Mouse (Mus musculus) kidney, postnatal 0 days (tissue): Measurements from ENCODE around the gene Etv5. TPM values are rescaled to one million over a fixed set of nuclear protein-coding genes. Genes with fewer than 3 reads are reported as not detected.
A peak's percentile ranks its signal among the peaks of the same experiment; 100 is the strongest.
"Not testable (repeated sequence)": the region's sequence is repeated elsewhere in the genome, so short reads cannot be mapped to it uniquely, and the experiment has no call there.

ENCODE experiments used
- ATAC-seq: fragments of 200-750 bp; cut with Nextera tagmentation; replicated peaks from 2 replicates; pipeline ENCODE4 v1.8.0; 2017; ENCODE audit warnings: low read depth, moderate number of reproducible peaks, moderate TSS enrichment, moderate library complexity; ENCODE audit not compliant: low FRiP score
- DNase-seq: peaks from one replicate; pipeline ENCODE4 v3.0.0-alpha.2; 2016; ENCODE audit warnings: low spot score
- H3K27ac ChIP-seq: fragments of 300-500 bp; sonication (generic); 2 replicates; pipeline ENCODE4 v1.5.1; 2014; ENCODE audit warnings: mild to moderate bottlenecking
- H3K27me3 ChIP-seq: fragments of 300-500 bp; sonication (generic); 2 replicates; pipeline ENCODE4 v1.6.1; 2014; ENCODE audit warnings: low read length, mixed read lengths; ENCODE audit not compliant: insufficient read depth
- H3K36me3 ChIP-seq: fragments of 300-500 bp; sonication (generic); 2 replicates; pipeline ENCODE4 v1.6.1; 2014; ENCODE audit warnings: low read length, mixed read lengths; ENCODE audit not compliant: insufficient read depth
- H3K4me1 ChIP-seq: fragments of 300-500 bp; sonication (generic); replicated peaks from 2 replicates; pipeline ENCODE4 v1.6.1; 2014; ENCODE audit warnings: antibody characterized with exemption, low read length, mixed read lengths; ENCODE audit not compliant: insufficient read depth
- H3K4me2 ChIP-seq: fragments of 300-500 bp; sonication (generic); 2 replicates; pipeline ENCODE4 v1.6.1; 2014; ENCODE audit warnings: mild to moderate bottlenecking, low read length, moderate library complexity, mixed read lengths
- H3K4me3 ChIP-seq: fragments of 300-500 bp; sonication (generic); replicated peaks from 2 replicates; pipeline ENCODE4 v1.5.1; 2014; ENCODE audit warnings: low read depth, low read length
- H3K9ac ChIP-seq: fragments of 300-500 bp; sonication (generic); 2 replicates; pipeline ENCODE4 v1.6.1; 2014; ENCODE audit warnings: low read depth, low read length
- H3K9me3 ChIP-seq: fragments of 300-500 bp; sonication (generic); replicated peaks from 2 replicates; pipeline ENCODE4 v1.6.1; 2016; ENCODE audit warnings: low read length, inconsistent platforms, mixed read lengths
- CTCF ChIP-seq: IDR thresholded peaks from 2 replicates; pipeline ENCODE4 v1.5.1; 2016; ENCODE audit warnings: antibody characterized with exemption, low read depth, mild to moderate bottlenecking, moderate library complexity
- WGBS: fragments of 180-500 bp; shearing (Covaris S2); extraction: QIAGEN DNeasy Blood & Tissue Kit; methylation state at CpG from one replicate; pipeline ENCODE4 v1.1.7; 2014; 5-methylcytosine and 5-hydroxymethylcytosine counted together
- polyA plus RNA-seq: library from polyadenylated mRNA; unstranded; fragments of >200 nt; fragmentation: Nextera tagmentation; extraction: Ambion mirVana; gene quantifications from 2 replicates; pipeline ENCODE4 v1.2.1, GENCODE M21; 2015

Gene Etv5
- polyA plus RNA-seq, 1 experiment from 2014 or later: 45.8 TPM

DNA sequence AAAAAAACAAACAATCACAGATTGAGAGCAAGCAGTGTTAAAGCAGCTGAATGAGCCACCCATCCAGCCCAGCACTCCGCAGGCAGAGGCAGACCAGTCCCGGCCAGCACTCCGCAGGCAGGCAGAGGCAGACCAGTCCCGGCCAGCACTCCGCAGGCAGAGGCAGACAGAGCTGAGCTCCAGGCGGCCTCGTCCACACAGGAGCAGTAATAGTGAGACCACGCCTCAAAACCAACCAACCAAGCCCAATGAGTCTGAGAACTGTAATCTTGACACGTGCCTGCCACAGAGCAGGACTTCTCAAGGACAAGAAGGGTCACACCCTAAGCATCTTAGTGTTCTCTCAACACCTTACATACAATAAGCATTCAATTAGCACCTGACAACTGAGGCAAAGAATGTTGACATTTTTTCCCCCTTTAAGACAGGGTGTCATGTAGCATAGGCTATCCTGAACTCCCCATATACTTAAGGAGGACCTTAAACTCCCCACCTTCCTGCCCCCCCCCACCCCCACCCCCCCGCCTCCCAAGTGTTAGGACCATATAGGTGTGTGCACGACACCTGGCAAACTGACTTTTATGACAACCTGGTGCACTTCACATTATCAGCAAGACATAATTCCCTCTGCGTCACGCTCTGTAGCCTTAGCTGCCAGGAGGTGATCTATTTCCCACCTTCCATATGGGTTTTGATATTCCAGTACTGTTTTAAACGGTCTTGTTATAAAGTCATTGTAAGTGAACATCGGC is 44.2 kb downstream of the Etv5 start:
- H3K27me3 ChIP-seq: no peaks in the 10 kb centered on the region
- no peak for DNase-seq
- H3K4me3 ChIP-seq: no peak overlapping the region
- 63% methylated on average over 15 of the region's 15 CpGs for WGBS
- no peak overlapping the region for H3K9ac ChIP-seq
- H3K4me2 ChIP-seq: no peak overlapping the region
- TF ChIP-seq CTCF: no peak
- H3K9me3 ChIP-seq: no peaks in the 10 kb centered on the region
- no peak overlapping the region for H3K27ac ChIP-seq
- no peaks in the 10 kb centered on the region for H3K4me1 ChIP-seq
- peaks cover 14% of the 10 kb centered on the region; the same call in 1 of the 2 replicates for H3K36me3 ChIP-seq
- peak; percentile 74 for ATAC-seq

DNA sequence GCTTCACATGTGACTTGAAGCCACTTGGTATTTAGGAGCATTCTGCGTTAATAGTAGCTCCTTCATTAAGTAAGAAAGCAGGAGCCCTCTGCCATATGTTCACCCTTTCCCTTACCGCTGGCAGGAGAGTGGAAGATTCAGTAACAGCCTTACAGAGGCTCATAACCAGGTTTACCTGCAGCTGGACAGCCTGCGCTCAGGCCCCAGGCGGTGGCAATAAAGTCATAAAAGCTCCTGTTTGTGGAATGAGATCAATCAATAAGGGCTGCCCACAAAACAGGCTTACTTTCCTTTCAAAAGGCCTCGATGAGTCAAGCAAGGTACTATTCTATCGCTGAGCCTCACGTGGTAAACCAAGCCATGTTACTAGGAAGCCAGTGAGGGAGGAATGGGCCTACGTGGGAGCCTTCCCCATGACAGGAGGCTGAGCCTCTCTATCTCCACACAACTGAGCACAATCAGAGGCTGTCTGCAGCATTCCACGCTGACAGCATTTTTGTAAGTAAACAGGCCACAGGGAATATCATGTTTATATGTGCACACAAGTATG is 49.1 kb downstream of the Etv5 start:
- no peak overlapping the region for H3K27ac ChIP-seq
- H3K9me3 ChIP-seq: no peaks in the 10 kb centered on the region
- H3K9ac ChIP-seq: no peak overlapping the region
- no peaks in the 10 kb centered on the region for H3K4me1 ChIP-seq
- no peak overlapping the region for H3K4me3 ChIP-seq
- WGBS: 60% methylated on average over 9 of the region's 9 CpGs
- H3K36me3 ChIP-seq: 0 out of 2 replicates have a peak, but pooled peaks cover 6% of the 10 kb centered on the region
- ATAC-seq (no peak), DNase-seq (no peak)
- H3K27me3 ChIP-seq: no peaks in the 10 kb centered on the region
- TF ChIP-seq CTCF: no peak
- no peak overlapping the region for H3K4me2 ChIP-seq

DNA sequence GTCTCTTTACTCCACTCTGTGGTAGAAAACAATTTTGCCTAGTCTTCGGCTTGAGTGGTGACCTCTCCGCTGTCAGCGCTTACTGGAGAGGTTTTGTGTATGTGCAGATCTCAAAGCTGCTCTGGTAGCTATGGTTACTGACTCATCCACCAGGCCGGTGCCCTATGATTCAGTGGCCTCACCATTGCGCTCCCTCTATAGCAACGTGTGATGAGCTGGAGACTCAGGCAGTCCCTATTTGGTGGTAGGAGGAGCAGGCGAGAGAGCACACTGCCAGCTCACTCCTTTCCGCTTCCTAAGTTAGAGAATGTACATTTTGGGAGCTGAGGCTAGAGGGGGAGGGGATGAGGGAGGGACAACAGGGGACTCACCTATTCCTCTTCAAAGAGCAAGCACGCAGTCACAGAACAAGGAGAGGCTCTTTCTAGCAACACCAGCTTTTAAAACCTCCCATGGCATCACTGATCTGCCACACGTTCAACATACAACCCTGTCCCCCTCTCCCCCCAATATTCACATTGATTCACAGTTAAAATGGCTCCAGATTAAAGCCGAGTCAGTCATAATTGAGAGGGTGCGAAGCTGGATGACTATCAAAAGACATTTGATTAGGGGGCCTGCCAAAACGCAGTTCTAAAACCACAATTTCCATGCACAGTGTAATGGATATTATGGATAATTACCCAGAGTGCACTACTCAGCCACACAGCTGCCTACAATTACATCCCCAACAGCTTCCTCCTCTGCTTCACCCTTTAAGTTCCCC is 50.2 kb downstream of the Etv5 start:
- Histone ChIP-seq H3K9me3 (no peaks in the 10 kb centered on the region), H3K4me2 (no peak overlapping the region), H3K36me3 (0 out of 2 replicates have a peak, but pooled peaks cover 6% of the 10 kb centered on the region), H3K4me3 (no peak overlapping the region), H3K27me3 (no peaks in the 10 kb centered on the region), H3K4me1 (no peaks in the 10 kb centered on the region), H3K9ac (no peak overlapping the region), H3K27ac (no peak overlapping the region)
- no peak for ATAC-seq
- no peak for DNase-seq
- WGBS: 81% methylated on average over 13 of the region's 13 CpGs
- no peak for TF ChIP-seq CTCF

DNA sequence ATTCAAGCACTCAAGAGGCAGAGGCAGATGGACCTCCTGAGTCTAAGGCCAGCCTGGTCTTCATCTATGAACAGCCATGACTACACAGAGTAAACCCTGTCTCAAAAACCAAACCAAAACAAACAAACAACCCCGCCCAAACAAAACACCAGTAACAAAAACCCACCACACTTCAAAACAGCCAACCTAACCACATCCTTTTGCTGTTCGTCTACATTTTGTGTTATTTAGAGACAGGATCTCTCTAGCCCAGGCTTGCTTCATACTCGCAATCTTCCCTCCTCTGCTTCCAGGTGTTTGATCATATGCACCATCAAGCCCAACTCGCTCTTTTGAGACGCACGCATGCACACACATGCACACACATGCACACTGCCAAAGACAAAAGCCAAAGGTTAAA is 51.8 kb downstream of the Etv5 start:
- Histone ChIP-seq H3K27me3 (no peaks in the 10 kb centered on the region), H3K36me3 (0 out of 2 replicates have a peak, but pooled peaks cover 6% of the 10 kb centered on the region), H3K9me3 (no peaks in the 10 kb centered on the region), H3K4me1 (no peaks in the 10 kb centered on the region), H3K9ac (no peak overlapping the region), H3K27ac (no peak overlapping the region), H3K4me3 (no peak overlapping the region), H3K4me2 (no peak overlapping the region)
- DNase-seq (no peak), ATAC-seq (no peak)
- no peak for TF ChIP-seq CTCF
- 88% methylated on average over 6 of the region's 6 CpGs for WGBS

DNA sequence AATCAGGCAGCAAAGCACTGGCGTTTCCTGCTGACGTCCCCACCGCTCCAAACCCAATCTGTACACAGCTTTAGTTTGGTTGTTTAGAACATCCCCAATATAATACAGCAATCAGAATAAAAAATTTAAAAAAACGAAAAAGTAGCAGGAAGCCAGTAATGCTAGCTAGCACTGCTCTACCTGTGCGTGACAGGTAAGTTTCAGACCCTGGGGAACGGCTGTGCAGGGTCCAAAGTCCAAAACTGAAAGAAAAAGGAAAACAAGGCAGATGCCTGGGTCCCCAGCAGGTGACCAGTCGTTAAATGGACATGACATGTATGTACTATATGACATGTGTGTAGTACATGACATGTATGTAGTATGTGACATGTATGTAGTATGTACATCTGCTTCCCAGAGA is 57.5 kb downstream of the Etv5 start:
- not testable (repeated sequence) for H3K4me2 ChIP-seq, DNase-seq, H3K36me3 ChIP-seq, ATAC-seq, H3K27me3 ChIP-seq, H3K9ac ChIP-seq, H3K9me3 ChIP-seq, H3K4me1 ChIP-seq, H3K4me3 ChIP-seq, H3K27ac ChIP-seq
- WGBS: 90% methylated on average over 6 of the region's 7 CpGs

DNA sequence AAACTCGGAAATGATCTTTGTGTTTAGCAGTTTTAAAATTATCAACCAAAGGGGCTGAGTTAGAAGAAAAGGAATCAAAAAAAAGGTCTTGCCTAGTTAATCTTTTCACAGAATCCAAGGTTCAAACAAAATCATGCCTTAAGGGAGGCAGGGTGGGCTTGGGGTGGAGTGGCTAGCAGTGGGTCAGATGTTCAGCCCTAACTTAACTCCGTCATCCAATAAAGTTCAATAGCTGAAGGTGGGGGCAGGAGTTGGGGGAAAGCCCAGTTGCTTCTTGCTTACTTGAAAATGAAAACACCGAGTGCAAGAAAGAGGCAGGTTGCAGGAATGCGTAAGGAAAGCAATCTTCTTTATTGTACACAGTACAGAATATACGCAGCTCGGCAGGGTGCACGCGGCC is 58.5 kb downstream of the Etv5 start:
- TF ChIP-seq CTCF: no peak
- DNase-seq (no peak), ATAC-seq (no peak)

More for the DNA sequence above, 58.5 kb downstream of the Etv5 start:
- WGBS: 82% methylated on average over 8 of the region's 8 CpGs
- Histone ChIP-seq H3K4me1 (no peaks in the 10 kb centered on the region), H3K9ac (no peak overlapping the region), H3K4me3 (no peak overlapping the region), H3K27ac (no peak overlapping the region), H3K27me3 (no peaks in the 10 kb centered on the region), H3K9me3 (no peaks in the 10 kb centered on the region), H3K36me3 (no peaks in the 10 kb centered on the region), H3K4me2 (no peak overlapping the region)
